Mouse (Mus musculus) embryonic facial prominence, embryonic 12.5 days (tissue): ENCODE results near the gene Crlf1. TPM values are rescaled to one million over a fixed set of nuclear protein-coding genes. Genes with fewer than 3 reads are reported as not detected.

Experiments used
- ATAC-seq: fragments of 200-750 bp; cut with Nextera tagmentation; 2 replicates; pipeline ENCODE4 v1.8.0; 2017; ENCODE audit not compliant: insufficient number of reproducible peaks, insufficient read depth, low FRiP score, low TSS enrichment
- H3K27ac ChIP-seq: fragments of 300-500 bp; sonication (generic); 2 replicates; pipeline ENCODE4 v1.5.1; 2016; ENCODE audit warnings: mild to moderate bottlenecking
- H3K27me3 ChIP-seq: fragments of 300-500 bp; sonication (generic); 2 replicates; pipeline ENCODE4 v1.6.1; 2016; ENCODE audit warnings: mild to moderate bottlenecking, moderate library complexity
- H3K36me3 ChIP-seq: fragments of 300-500 bp; sonication (generic); 2 replicates; pipeline ENCODE4 v1.6.1; 2016; ENCODE audit warnings: mild to moderate bottlenecking
- H3K4me1 ChIP-seq: fragments of 300-500 bp; sonication (generic); 2 replicates; pipeline ENCODE4 v1.6.1; 2016
- H3K4me2 ChIP-seq: fragments of 300-500 bp; sonication (generic); replicated peaks from 2 replicates; pipeline ENCODE4 v1.6.1; 2016; ENCODE audit warnings: mild to moderate bottlenecking, moderate library complexity
- H3K4me3 ChIP-seq: fragments of 300-500 bp; sonication (generic); 2 replicates; pipeline ENCODE4 v1.5.1; 2016; ENCODE audit warnings: mild to moderate bottlenecking
- H3K9ac ChIP-seq: fragments of 300-500 bp; sonication (generic); 2 replicates; pipeline ENCODE4 v1.6.1; 2016; ENCODE audit warnings: mild to moderate bottlenecking, moderate library complexity
- H3K9me3 ChIP-seq: fragments of 300-500 bp; sonication (generic); 2 replicates; pipeline ENCODE4 v1.6.1; 2016; ENCODE audit warnings: mild to moderate bottlenecking, moderate library complexity
- WGBS: fragments of 180-500 bp; shearing (Covaris S2); methylation state at CpG from one replicate; pipeline ENCODE4 v1.1.7; 2016; 5-methylcytosine and 5-hydroxymethylcytosine counted together
- polyA plus RNA-seq: library from polyadenylated mRNA; unstranded; fragments of >200 nt; fragmentation: Nextera tagmentation; extraction: Ambion mirVana; gene quantifications from 2 replicates; pipeline ENCODE4 v1.2.1, GENCODE M21; 2016

Crlf1 gene
- polyA plus RNA-seq, 1 experiment from 2014 or later = 74.4 TPM

GRCm38 (mm10) chr8:70511770-70512169, 18.8 kb downstream of the Crlf1 start:
- Histone ChIP-seq H3K9ac (no peak overlapping the region), H3K36me3 (peaks cover 54% of the 10 kb centered on the region), H3K4me3 (no peak overlapping the region), H3K4me2 (no peak overlapping the region), H3K27me3 (no peaks in the 10 kb centered on the region), H3K4me1 (peaks cover 11% of the 10 kb centered on the region), H3K9me3 (no peaks in the 10 kb centered on the region), H3K27ac (no peak overlapping the region)
- no peak for ATAC-seq
- WGBS = 93% methylated on average over 2 of the region's 2 CpGs

DNA sequence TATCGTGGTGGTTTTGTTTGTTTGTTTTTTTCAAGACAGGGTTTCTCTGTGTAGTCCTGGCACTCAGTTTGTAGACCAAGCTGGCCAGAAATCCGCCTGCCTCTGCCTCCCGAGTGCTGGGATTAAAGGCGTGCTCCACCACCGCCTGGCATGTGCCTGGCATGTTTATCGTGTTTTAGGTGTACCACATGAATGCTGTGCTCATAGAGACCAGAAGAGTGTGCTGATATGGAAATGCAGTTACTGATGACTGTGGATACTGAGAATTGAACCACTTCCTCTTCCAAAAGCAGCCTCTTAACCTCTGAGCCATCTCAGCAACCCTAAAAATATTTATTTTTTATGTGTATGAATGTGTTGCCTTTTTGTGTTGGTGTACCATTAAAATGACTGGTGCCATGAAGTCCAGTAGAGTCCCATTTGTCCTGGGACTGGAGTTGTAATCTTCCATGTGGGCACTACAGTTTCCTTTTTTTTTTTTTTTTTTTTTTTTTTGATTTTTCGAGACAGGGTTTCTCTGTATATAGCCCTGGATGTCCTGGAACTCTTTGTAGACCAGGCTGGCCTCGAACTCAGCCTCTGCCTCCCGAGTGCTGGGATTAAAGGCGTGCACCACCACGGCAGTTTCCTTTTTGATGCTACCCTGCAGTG, 19.4 kb downstream of the Crlf1 start:
- Histone ChIP-seq H3K9me3 (no peaks in the 10 kb centered on the region), H3K36me3 (peaks cover 49% of the 10 kb centered on the region), H3K4me1 (peaks cover 11% of the 10 kb centered on the region), H3K4me3 (no peak overlapping the region), H3K27me3 (no peaks in the 10 kb centered on the region), H3K9ac (no peak overlapping the region), H3K27ac (no peak overlapping the region), H3K4me2 (no peak overlapping the region)
- WGBS = 94% methylated on average over 11 of the region's 11 CpGs
- no peak for ATAC-seq

- Histone ChIP-seq H3K36me3 (peaks cover 39% of the 10 kb centered on the region), H3K9ac (no peak overlapping the region)
These were observed 20.5 kb downstream of the Crlf1 start for GRCm38 (mm10) chr8:70513441-70513840.

DNA sequence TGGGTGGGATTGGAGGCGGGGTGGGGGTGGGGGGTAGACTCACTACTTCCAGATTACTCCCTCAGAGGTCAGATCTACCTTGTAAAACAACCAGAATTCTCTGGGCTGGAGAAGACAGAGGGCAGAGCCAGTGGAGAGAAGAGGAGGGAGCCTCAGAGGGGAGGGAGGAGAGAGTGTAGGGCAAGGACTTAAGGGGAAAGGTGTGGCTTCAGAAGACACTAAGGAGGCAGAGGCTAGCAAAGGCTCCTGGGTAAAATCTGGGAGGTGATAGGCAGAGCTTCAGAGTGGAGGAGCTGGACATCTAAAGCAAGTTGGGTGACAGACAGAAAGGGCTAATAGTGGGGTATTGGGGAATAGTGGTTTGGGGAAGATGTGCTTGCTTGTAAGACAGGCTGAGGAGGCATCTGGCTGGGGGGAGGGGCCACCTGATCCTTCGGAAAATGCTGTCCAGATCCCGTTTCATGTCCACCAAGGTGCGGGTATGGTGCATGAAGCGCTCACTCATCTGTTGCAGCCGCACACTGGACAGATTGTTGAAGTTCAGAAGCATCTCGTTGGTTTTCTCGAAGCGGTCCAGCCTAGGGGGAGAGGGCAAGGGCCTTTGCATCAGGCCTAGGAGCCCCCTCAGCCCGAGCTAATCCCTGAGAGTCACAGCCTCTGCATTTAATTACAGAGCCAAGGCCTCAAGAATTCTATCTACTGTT, 25.1 kb downstream of the Crlf1 start:
- Histone ChIP-seq H3K4me1 (peaks cover 6% of the 10 kb centered on the region), H3K9ac (no peak overlapping the region), H3K27me3 (no peaks in the 10 kb centered on the region), H3K36me3 (peaks cover 34% of the 10 kb centered on the region), H3K4me3 (no peak overlapping the region), H3K4me2 (no peak overlapping the region), H3K9me3 (no peaks in the 10 kb centered on the region), H3K27ac (peak overlapping the region; percentile 20; the same call in 1 of the 2 replicates)
- no peak for ATAC-seq
- 66% methylated on average over 10 of the region's 10 CpGs for WGBS

More at GRCm38 (mm10) chr8:70513441-70513840, 20.5 kb downstream of the Crlf1 start:
- Histone ChIP-seq H3K4me3 (no peak overlapping the region), H3K4me1 (peaks cover 10% of the 10 kb centered on the region), H3K27me3 (no peaks in the 10 kb centered on the region), H3K27ac (no peak overlapping the region), H3K9me3 (no peaks in the 10 kb centered on the region), H3K4me2 (no peak overlapping the region)
- 77% methylated on average over 2 of the region's 2 CpGs for WGBS
- no peak for ATAC-seq

- H3K4me3 ChIP-seq = no peak overlapping the region
- H3K27ac ChIP-seq = no peak overlapping the region
- WGBS = 94% methylated on average over 6 of the region's 6 CpGs
- H3K4me2 ChIP-seq = no peak overlapping the region
- H3K9ac ChIP-seq = no peak overlapping the region
- no peaks in the 10 kb centered on the region for H3K27me3 ChIP-seq
- H3K9me3 ChIP-seq = no peaks in the 10 kb centered on the region
- no peak for ATAC-seq
- H3K36me3 ChIP-seq = peaks cover 27% of the 10 kb centered on the region
- peaks cover 6% of the 10 kb centered on the region for H3K4me1 ChIP-seq
These were observed 26.1 kb downstream of the Crlf1 start for GRCm38 (mm10) chr8:70519043-70519442.

GRCm38 (mm10) chr8:70519606-70520005, 26.6 kb downstream of the Crlf1 start:
- no peak overlapping the region for H3K27ac ChIP-seq
- H3K4me3 ChIP-seq = no peak overlapping the region
- H3K9me3 ChIP-seq = no peaks in the 10 kb centered on the region
- H3K4me2 ChIP-seq = no peak overlapping the region
- no peak for ATAC-seq
- H3K9ac ChIP-seq = no peak overlapping the region
- 61% methylated on average over 2 of the region's 2 CpGs for whole genome bisulfite sequencing
- H3K27me3 ChIP-seq = no peaks in the 10 kb centered on the region
- H3K4me1 ChIP-seq = peaks cover 6% of the 10 kb centered on the region
- H3K36me3 ChIP-seq = peaks cover 23% of the 10 kb centered on the region

DNA sequence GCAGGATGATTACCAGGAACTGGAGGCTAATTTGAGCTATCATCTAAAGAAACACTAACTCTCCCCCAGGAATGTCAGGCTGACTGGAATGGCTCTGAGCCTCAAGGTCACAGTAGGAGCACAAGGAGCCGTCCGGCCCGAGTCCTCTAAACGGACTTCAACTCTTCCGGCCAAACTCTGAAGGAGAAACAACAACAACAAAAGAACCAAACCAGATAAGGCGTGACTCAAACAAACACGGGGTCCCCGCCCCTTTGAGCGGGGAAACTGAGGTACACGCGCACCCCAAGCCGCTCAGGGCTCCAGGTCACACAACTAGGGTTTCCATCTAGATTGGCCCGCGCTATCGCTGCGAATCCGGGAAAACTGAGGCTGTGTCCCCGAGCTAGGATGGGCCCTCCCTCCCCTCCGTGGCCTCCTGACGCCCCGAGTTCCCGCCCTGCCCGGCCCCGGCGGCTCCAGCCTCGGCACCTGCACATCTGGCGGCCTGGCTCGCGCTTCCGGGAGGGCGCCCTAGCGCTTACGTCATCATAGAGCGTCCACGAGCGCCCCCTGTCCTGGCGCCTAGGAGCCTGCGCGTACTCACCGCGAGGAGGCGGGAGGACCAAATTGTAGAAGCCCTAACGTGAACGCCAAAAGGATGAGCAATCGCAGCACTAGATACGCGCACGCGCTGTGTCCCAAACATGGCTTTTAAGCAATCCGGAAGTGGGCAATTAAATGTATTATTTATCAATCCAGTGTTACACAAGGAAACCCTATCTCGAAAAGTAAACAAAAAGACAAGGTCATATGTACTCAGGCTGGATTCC, 29.8 kb downstream of the Crlf1 start:
- Histone ChIP-seq H3K27me3 (no peaks in the 10 kb centered on the region), H3K4me2 (peak overlapping the region; percentile 71), H3K9ac (peak overlapping the region; percentile 71), H3K4me1 (peaks cover 14% of the 10 kb centered on the region), H3K27ac (peak overlapping the region; percentile 78), H3K9me3 (no peaks in the 10 kb centered on the region), H3K4me3 (peak overlapping the region; percentile 63), H3K36me3 (peaks cover 7% of the 10 kb centered on the region)
- ATAC-seq = peak; percentile 88
- under 1% methylated on average over 51 of the region's 51 CpGs for WGBS

- Histone ChIP-seq H3K4me1 (peaks cover 26% of the 10 kb centered on the region), H3K27ac (0 out of 2 replicates have a peak overlapping the region, but pooled peaks have one; percentile 79), H3K27me3 (no peaks in the 10 kb centered on the region), H3K36me3 (peaks cover 28% of the 10 kb centered on the region), H3K9me3 (no peaks in the 10 kb centered on the region), H3K4me3 (peak overlapping the region; percentile 72), H3K4me2 (peak overlapping the region; percentile 79), H3K9ac (peak overlapping the region; percentile 81)
- 2% methylated on average over 8 of the region's 8 CpGs for WGBS
- ATAC-seq = no peak
These were observed 34.2 kb downstream of the Crlf1 start for GRCm38 (mm10) chr8:70527111-70527511.

GRCm38 (mm10) chr8:70527512-70528181, 34.7 kb downstream of the Crlf1 start, which contains the start of the genes Fkbp8 and Kxd1:
Gene Fkbp8, plus strand, starts transcription at chr8:70527724.
Gene Kxd1, minus strand, starts transcription at chr8:70527956.
- no peaks in the 10 kb centered on the region for H3K9me3 ChIP-seq
- peak within 1 kb of the TSS; percentile 79 for H3K4me2 ChIP-seq
- 1% methylated on average over 59 of the region's 61 CpGs for WGBS
- no peaks in the 10 kb centered on the region for H3K27me3 ChIP-seq
- peak within 1 kb of the TSS; percentile 72 for H3K4me3 ChIP-seq
- ATAC-seq = peak; percentile 93
- peaks cover 33% of the 10 kb centered on the region for H3K36me3 ChIP-seq
- H3K9ac ChIP-seq = peak within 1 kb of the TSS; percentile 81
- peaks cover 22% of the 10 kb centered on the region for H3K4me1 ChIP-seq
- H3K27ac ChIP-seq = peak within 1 kb of the TSS; percentile 79

- Histone ChIP-seq H3K4me3 (peak overlapping the region; percentile 72), H3K4me2 (peak overlapping the region; percentile 79), H3K4me1 (peaks cover 22% of the 10 kb centered on the region), H3K9ac (peak overlapping the region; percentile 81), H3K36me3 (peaks cover 40% of the 10 kb centered on the region), H3K9me3 (no peaks in the 10 kb centered on the region), H3K27me3 (no peaks in the 10 kb centered on the region), H3K27ac (peak overlapping the region; percentile 79)
- ATAC-seq = no peak
- WGBS = 29% methylated on average over 13 of the region's 13 CpGs
These were observed 35.3 kb downstream of the Crlf1 start for GRCm38 (mm10) chr8:70528182-70528797.

GRCm38 (mm10) chr8:70529299-70529698, 36.3 kb downstream of the Crlf1 start:
- Histone ChIP-seq H3K36me3 (peaks cover 50% of the 10 kb centered on the region), H3K9ac (no peak overlapping the region)
- whole genome bisulfite sequencing = 79% methylated on average over 5 of the region's 5 CpGs

More at GRCm38 (mm10) chr8:70529299-70529698, 36.3 kb downstream of the Crlf1 start:
- H3K4me2 ChIP-seq = 0 out of 2 replicates have a peak overlapping the region, but pooled peaks have one; percentile 2
- H3K4me3 ChIP-seq = no peak overlapping the region
- peaks cover 22% of the 10 kb centered on the region for H3K4me1 ChIP-seq
- H3K27me3 ChIP-seq = no peaks in the 10 kb centered on the region
- H3K27ac ChIP-seq = no peak overlapping the region
- ATAC-seq = no peak
- no peaks in the 10 kb centered on the region for H3K9me3 ChIP-seq
